Mouse (Mus musculus): Measurements from ENCODE around the gene Ttll3. TPM values are rescaled to one million over a fixed set of nuclear protein-coding genes. Genes with fewer than 3 reads are reported as not detected.

Gene Ttll3
- polyA plus RNA-seq, 1 experiment from 2014 or later: 6.4 TPM

- no peak overlapping the region for H3K27ac ChIP-seq
- H3K9me3 ChIP-seq: no peaks in the 10 kb centered on the region
- ATAC-seq (ENCODE audit: insufficient number of reproducible peaks, insufficient read depth, low FRiP score, low TSS enrichment): no peak
- no peaks in the 10 kb centered on the region for H3K27me3 ChIP-seq
- no peak overlapping the region for H3K4me2 ChIP-seq (replicated peaks)
- H3K36me3 ChIP-seq: no peaks in the 10 kb centered on the region
- H3K9ac ChIP-seq: no peak overlapping the region
- no peak overlapping the region for H3K4me3 ChIP-seq
- 88% methylated on average over 16 of the region's 16 CpGs for WGBS
- H3K4me1 ChIP-seq: no peaks in the 10 kb centered on the region
Observed at GRCm38 (mm10) chr6:113428006-113428405, 38.9 kb downstream of the Ttll3 start.

DNA sequence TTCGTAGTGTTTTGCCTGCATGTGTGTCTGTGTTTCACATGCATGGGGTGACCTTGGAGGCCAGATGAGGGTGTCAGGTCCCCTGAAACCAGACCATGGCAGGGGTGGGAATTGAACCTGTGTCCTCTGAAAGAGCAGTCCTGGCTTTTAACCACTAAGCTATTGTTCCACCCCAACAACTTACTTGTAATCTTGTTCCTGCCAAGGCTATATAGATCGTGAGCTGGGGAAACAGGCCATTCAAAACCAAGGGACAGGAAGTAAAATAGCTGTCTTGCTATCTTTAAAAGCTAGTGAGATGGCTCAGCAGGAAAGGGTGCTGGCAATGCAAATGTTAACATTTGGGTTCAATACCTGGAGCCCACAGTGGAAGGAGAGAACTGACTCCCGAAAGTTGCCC, 40.9 kb downstream of the Ttll3 start:
- Histone ChIP-seq H3K9ac (no peak overlapping the region), H3K9me3 (no peaks in the 10 kb centered on the region), H3K27ac (no peak overlapping the region), H3K4me2 (replicated peaks) (no peak overlapping the region), H3K36me3 (no peaks in the 10 kb centered on the region), H3K27me3 (no peaks in the 10 kb centered on the region), H3K4me1 (no peaks in the 10 kb centered on the region), H3K4me3 (no peak overlapping the region)
- ATAC-seq (ENCODE audit: insufficient number of reproducible peaks, insufficient read depth, low FRiP score, low TSS enrichment): no peak
- WGBS: 80% methylated on average over 3 of the region's 3 CpGs

- ATAC-seq (ENCODE audit: insufficient number of reproducible peaks, insufficient read depth, low FRiP score, low TSS enrichment): no peak
Observed at GRCm38 (mm10) chr6:113430846-113431245, 41.8 kb downstream of the Ttll3 start.

GRCm38 (mm10) chr6:113431801-113432200, 42.7 kb downstream of the Ttll3 start:
- Histone ChIP-seq H3K9ac (no peak overlapping the region), H3K4me2 (replicated peaks) (no peak overlapping the region), H3K4me3 (no peak overlapping the region), H3K4me1 (no peaks in the 10 kb centered on the region), H3K9me3 (no peaks in the 10 kb centered on the region), H3K27me3 (no peaks in the 10 kb centered on the region), H3K36me3 (no peaks in the 10 kb centered on the region), H3K27ac (no peak overlapping the region)
- 47% methylated on average over 3 of the region's 3 CpGs for WGBS
- ATAC-seq (ENCODE audit: insufficient number of reproducible peaks, insufficient read depth, low FRiP score, low TSS enrichment): no peak

More at GRCm38 (mm10) chr6:113430846-113431245, 41.8 kb downstream of the Ttll3 start:
- Histone ChIP-seq H3K36me3 (no peaks in the 10 kb centered on the region), H3K27ac (no peak overlapping the region), H3K9me3 (no peaks in the 10 kb centered on the region), H3K4me2 (replicated peaks) (no peak overlapping the region), H3K27me3 (no peaks in the 10 kb centered on the region), H3K9ac (no peak overlapping the region), H3K4me3 (no peak overlapping the region), H3K4me1 (no peaks in the 10 kb centered on the region)
- WGBS: 54% methylated on average over 3 of the region's 3 CpGs

- Histone ChIP-seq H3K36me3 (no peaks in the 10 kb centered on the region), H3K9ac (no peak overlapping the region), H3K27ac (no peak overlapping the region), H3K9me3 (no peaks in the 10 kb centered on the region), H3K4me3 (no peak overlapping the region), H3K4me2 (replicated peaks) (no peak overlapping the region), H3K4me1 (no peaks in the 10 kb centered on the region), H3K27me3 (no peaks in the 10 kb centered on the region)
- no peak for ATAC-seq (ENCODE audit: insufficient number of reproducible peaks, insufficient read depth, low FRiP score, low TSS enrichment)
- WGBS: 83% methylated on average over 3 of the region's 3 CpGs
Observed at GRCm38 (mm10) chr6:113433661-113434060, 44.6 kb downstream of the Ttll3 start.

DNA sequence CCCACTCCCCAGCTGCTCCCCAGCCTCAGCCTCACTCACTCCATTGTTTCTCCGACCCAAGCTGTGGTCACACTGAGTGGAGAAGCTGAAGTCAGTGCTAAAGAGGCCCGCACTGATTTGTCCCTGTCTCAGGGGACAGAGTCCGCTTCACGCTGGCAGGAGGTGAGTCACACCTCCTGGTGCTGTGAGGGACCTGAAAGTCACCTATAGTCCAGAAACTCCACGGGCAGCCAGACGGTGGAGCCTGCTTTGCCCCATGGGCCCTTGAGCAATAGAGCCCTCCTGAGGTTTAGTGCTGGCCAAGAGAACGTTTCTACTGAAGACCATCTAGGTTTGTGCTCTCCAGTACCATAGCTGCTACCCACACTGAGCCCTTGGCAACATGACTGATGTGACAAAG, 45.6 kb downstream of the Ttll3 start:
- Histone ChIP-seq H3K4me3 (no peak overlapping the region), H3K4me2 (replicated peaks) (no peak overlapping the region), H3K27me3 (no peaks in the 10 kb centered on the region), H3K9me3 (no peaks in the 10 kb centered on the region), H3K36me3 (no peaks in the 10 kb centered on the region), H3K27ac (no peak overlapping the region), H3K9ac (no peak overlapping the region), H3K4me1 (no peaks in the 10 kb centered on the region)
- 79% methylated on average over 7 of the region's 7 CpGs for WGBS
- no peak for ATAC-seq (ENCODE audit: insufficient number of reproducible peaks, insufficient read depth, low FRiP score, low TSS enrichment)

GRCm38 (mm10) chr6:113435664-113436205, 46.7 kb downstream of the Ttll3 start, which contains the start of gene Cidec:
Gene Cidec, minus strand, starts transcription at chr6:113435760.
- H3K4me2 ChIP-seq (replicated peaks): no peak within 1 kb of the TSS

DNA sequence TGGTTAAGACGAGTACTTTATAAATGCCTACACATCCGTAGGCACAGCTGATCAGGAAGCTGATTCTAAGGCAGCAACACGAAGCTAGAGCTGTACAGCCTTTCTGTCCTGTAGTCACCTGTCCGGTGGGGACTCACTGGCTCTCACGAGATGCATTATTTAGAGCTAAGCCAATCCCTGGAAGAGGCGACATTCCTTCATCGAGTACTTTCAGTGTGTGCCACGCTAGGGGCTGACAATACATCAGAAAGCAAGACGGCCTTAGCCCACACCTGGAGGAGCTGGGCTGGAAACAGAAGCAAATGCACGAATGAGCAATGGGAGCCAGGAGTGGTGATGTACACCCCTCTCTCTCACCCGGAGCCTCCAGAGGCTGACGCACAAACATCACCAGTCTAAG, 48.1 kb downstream of the Ttll3 start:
- Histone ChIP-seq H3K9ac (no peak overlapping the region), H3K4me1 (no peaks in the 10 kb centered on the region), H3K4me2 (replicated peaks) (no peak overlapping the region), H3K27ac (no peak overlapping the region), H3K36me3 (no peaks in the 10 kb centered on the region), H3K4me3 (no peak overlapping the region), H3K9me3 (no peaks in the 10 kb centered on the region), H3K27me3 (no peaks in the 10 kb centered on the region)
- no peak for ATAC-seq (ENCODE audit: insufficient number of reproducible peaks, insufficient read depth, low FRiP score, low TSS enrichment)
- WGBS: 79% methylated on average over 12 of the region's 12 CpGs

More at GRCm38 (mm10) chr6:113435664-113436205, 46.7 kb downstream of the Ttll3 start, which contains the start of gene Cidec:
- H3K27ac ChIP-seq: no peak within 1 kb of the TSS
- no peak within 1 kb of the TSS for H3K4me3 ChIP-seq
- H3K27me3 ChIP-seq: no peaks in the 10 kb centered on the region
- no peak for ATAC-seq (ENCODE audit: insufficient number of reproducible peaks, insufficient read depth, low FRiP score, low TSS enrichment)
- H3K36me3 ChIP-seq: no peaks in the 10 kb centered on the region
- H3K9ac ChIP-seq: no peak within 1 kb of the TSS
- H3K4me1 ChIP-seq: no peaks in the 10 kb centered on the region
- WGBS: 76% methylated on average over 9 of the region's 9 CpGs
- H3K9me3 ChIP-seq: no peaks in the 10 kb centered on the region

DNA sequence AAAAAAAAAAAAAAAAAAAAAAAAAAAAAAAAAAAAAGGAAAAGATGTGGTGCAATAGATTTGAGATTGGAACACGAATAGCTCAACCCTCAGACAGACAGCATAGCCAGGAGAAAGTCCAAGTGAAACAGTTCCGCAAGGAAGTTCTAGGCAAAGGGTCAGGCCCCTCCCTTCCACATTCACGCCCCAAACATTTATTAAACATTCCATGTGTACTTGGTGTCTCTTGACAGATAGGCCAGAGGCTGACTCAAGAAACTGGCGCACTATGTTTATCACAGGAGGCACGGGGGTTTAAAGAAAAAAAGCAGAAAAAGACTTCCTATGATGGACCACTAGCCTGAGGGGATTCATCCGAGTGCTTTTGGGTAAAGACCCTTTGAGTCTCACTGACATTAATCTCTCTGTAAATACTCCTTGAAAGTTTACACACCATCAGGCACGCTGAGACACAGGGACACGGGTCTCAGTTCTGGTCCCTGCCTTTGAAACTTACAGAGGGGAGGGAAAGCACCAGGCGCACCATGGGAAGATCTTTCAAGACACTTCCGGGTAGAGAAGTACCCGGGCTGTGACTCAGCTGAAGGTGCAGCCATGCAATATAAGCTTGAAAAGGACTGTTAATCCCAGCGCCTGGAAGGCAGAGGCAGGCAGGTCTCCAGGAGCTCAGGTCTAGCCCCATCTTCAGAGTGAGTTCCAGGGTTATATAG, 49.8 kb downstream of the Ttll3 start:
- no peak for ATAC-seq (ENCODE audit: insufficient number of reproducible peaks, insufficient read depth, low FRiP score, low TSS enrichment)
- H3K4me2 ChIP-seq (replicated peaks): no peak overlapping the region
- no peak overlapping the region for H3K9ac ChIP-seq
- H3K36me3 ChIP-seq: no peaks in the 10 kb centered on the region
- 62% methylated on average over 12 of the region's 12 CpGs for WGBS
- no peak overlapping the region for H3K27ac ChIP-seq
- H3K4me3 ChIP-seq: no peak overlapping the region
- no peaks in the 10 kb centered on the region for H3K27me3 ChIP-seq
- no peaks in the 10 kb centered on the region for H3K9me3 ChIP-seq
- peaks cover 6% of the 10 kb centered on the region; the same call in 1 of the 2 replicates for H3K4me1 ChIP-seq

DNA sequence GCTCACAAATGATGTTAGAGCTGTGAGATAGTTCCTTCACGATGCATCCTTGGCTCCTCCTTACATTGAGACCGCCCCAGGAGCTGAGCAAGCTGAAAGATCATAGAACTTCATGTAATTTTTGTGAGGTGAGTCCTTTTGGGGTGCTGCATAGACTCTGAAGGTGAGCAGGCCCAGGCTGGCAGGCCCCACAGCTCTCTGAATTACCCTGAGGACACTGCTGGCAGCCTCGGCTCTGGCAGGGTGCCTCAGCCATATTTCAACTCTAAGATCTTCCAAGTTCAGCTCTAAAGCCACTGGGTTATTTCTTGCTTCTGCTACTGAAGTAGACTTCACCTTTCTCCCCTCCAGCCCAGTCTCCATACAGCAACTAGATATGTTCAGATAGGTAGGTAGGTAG, 51.6 kb downstream of the Ttll3 start:
- Histone ChIP-seq H3K27me3 (no peaks in the 10 kb centered on the region), H3K4me2 (replicated peaks) (no peak overlapping the region), H3K9me3 (no peaks in the 10 kb centered on the region), H3K9ac (no peak overlapping the region), H3K4me3 (no peak overlapping the region), H3K4me1 (peaks cover 6% of the 10 kb centered on the region; the same call in 1 of the 2 replicates), H3K36me3 (no peaks in the 10 kb centered on the region), H3K27ac (no peak overlapping the region)
- 86% methylated on average over 3 of the region's 3 CpGs for WGBS
- ATAC-seq (ENCODE audit: insufficient number of reproducible peaks, insufficient read depth, low FRiP score, low TSS enrichment): no peak

DNA sequence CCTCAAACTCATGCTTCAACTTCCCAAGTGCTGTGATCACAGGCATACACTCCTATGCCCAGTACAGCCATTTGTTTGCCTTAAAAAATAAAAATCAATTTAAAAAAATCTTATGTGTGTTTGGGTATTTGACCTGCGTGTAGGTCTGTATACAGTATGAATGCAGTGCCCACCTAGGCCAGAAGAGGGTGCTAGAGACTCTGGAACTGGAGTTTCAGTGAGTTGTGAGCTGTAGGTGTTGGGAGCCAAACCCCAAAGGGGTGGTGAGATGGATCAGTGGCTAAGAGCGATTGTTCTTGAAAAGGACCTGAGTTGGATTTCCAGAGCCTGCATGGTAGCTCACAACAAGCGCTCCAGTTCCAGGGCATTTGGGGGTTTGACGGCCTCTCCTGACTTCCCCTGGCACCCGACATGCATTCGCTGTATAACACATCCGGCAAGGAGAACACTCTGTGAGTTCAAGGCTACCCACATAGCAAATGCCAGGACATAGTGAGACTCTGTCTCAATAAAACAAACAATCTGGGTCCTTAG, 52.2 kb downstream of the Ttll3 start:
- Histone ChIP-seq H3K9me3 (no peaks in the 10 kb centered on the region), H3K27me3 (no peaks in the 10 kb centered on the region), H3K4me1 (peaks cover 6% of the 10 kb centered on the region; the same call in 1 of the 2 replicates), H3K27ac (no peak overlapping the region), H3K4me2 (replicated peaks) (no peak overlapping the region), H3K9ac (no peak overlapping the region), H3K4me3 (no peak overlapping the region), H3K36me3 (0 out of 2 replicates have a peak, but pooled peaks cover under 1% of the 10 kb centered on the region)
- no peak for ATAC-seq (ENCODE audit: insufficient number of reproducible peaks, insufficient read depth, low FRiP score, low TSS enrichment)
- WGBS: 54% methylated on average over 7 of the region's 7 CpGs

DNA sequence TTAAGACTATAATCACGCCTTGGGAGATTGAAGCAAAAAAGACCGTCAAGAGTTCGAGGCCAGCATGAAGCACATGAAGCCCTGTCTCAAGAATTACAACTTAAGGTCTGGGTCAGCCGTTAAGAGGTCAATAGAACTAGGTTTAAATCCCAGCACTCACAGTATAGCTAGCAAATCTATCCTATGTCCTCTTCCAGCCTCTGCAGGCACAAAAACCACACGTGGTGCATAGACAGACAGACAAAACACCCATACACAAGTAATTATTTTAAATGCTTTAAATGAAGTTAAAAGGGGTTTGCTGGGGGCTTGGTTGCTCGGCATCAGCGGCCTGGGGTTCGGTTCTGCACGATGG, 53.0 kb downstream of the Ttll3 start:
- WGBS: 43% methylated on average over 9 of the region's 9 CpGs
- peak overlapping the region; percentile 69; the same call in 1 of the 2 replicates for H3K27ac ChIP-seq
- H3K4me2 ChIP-seq (replicated peaks): peak overlapping the region; percentile 82

More for the DNA sequence above, 53.0 kb downstream of the Ttll3 start:
- Histone ChIP-seq H3K9ac (peak overlapping the region; percentile 92; the same call in 1 of the 2 replicates), H3K4me1 (peaks cover 6% of the 10 kb centered on the region; the same call in 1 of the 2 replicates), H3K36me3 (peaks cover 9% of the 10 kb centered on the region; the same call in 1 of the 2 replicates), H3K4me3 (peak overlapping the region; percentile 97), H3K9me3 (no peaks in the 10 kb centered on the region), H3K27me3 (no peaks in the 10 kb centered on the region)
- ATAC-seq (ENCODE audit: insufficient number of reproducible peaks, insufficient read depth, low FRiP score, low TSS enrichment): no peak

Data from embryonic facial prominence, embryonic 12.5 days (tissue).